Mouse (Mus musculus): Measurements from ENCODE around the gene Zmiz1.

The Zmiz1 gene

GRCm38 (mm10) chr14:25615602-25616001 lies 156.6 kb downstream of the Zmiz1 start:
- DNase-seq (ENCODE audit: low read depth): no peak

- DNase-seq (ENCODE audit: low read depth): no peak
Measured at GRCm38 (mm10) chr14:25616009-25616723, 157.2 kb downstream of the Zmiz1 start.

GRCm38 (mm10) chr14:25617264-25617663 lies 158.3 kb downstream of the Zmiz1 start:
- no peak for DNase-seq (ENCODE audit: low read depth)

- no peak for DNase-seq (ENCODE audit: low read depth)
Measured at GRCm38 (mm10) chr14:25619066-25619762, 160.2 kb downstream of the Zmiz1 start.

GRCm38 (mm10) chr14:25620766-25621165 lies 161.8 kb downstream of the Zmiz1 start:
- no peak for DNase-seq (ENCODE audit: low read depth)

GRCm38 (mm10) chr14:25623698-25624097 lies 164.7 kb downstream of the Zmiz1 start:
- DNase-seq (ENCODE audit: low read depth): no peak

- DNase-seq (ENCODE audit: low read depth): no peak
Measured at GRCm38 (mm10) chr14:25624659-25625058, 165.7 kb downstream of the Zmiz1 start.

GRCm38 (mm10) chr14:25627599-25628255 lies 168.7 kb downstream of the Zmiz1 start:
- no peak for DNase-seq (ENCODE audit: low read depth)

GRCm38 (mm10) chr14:25628448-25629099 lies 169.6 kb downstream of the Zmiz1 start:
- DNase-seq (ENCODE audit: low read depth): no peak

GRCm38 (mm10) chr14:25629866-25630606 lies 171.1 kb downstream of the Zmiz1 start:
- no peak for DNase-seq (ENCODE audit: low read depth)

- DNase-seq (ENCODE audit: low read depth): no peak
Measured at GRCm38 (mm10) chr14:25630647-25631409, 171.8 kb downstream of the Zmiz1 start.

GRCm38 (mm10) chr14:25631481-25631880 lies 172.5 kb downstream of the Zmiz1 start:
- DNase-seq (ENCODE audit: low read depth): no peak

- DNase-seq (ENCODE audit: low read depth): no peak
Measured at GRCm38 (mm10) chr14:25633539-25634300, 174.7 kb downstream of the Zmiz1 start.

- no peak for DNase-seq (ENCODE audit: low read depth)
Measured at GRCm38 (mm10) chr14:25634328-25634727, 175.3 kb downstream of the Zmiz1 start.

GRCm38 (mm10) chr14:25635746-25636145 lies 176.8 kb downstream of the Zmiz1 start:
- DNase-seq (ENCODE audit: low read depth): no peak

- DNase-seq (ENCODE audit: low read depth): no peak
Measured at GRCm38 (mm10) chr14:25636297-25636696, 177.3 kb downstream of the Zmiz1 start.

GRCm38 (mm10) chr14:25639120-25639758 lies 180.3 kb downstream of the Zmiz1 start:
- DNase-seq (ENCODE audit: low read depth): no peak

GRCm38 (mm10) chr14:25639979-25640378 lies 181.0 kb downstream of the Zmiz1 start:
- no peak for DNase-seq (ENCODE audit: low read depth)

- peak; percentile 4 for DNase-seq (ENCODE audit: low read depth)
Measured at GRCm38 (mm10) chr14:25640421-25641056, 181.6 kb downstream of the Zmiz1 start.

Measured in NIH3T3 (cell line).